Mouse (Mus musculus): ENCODE measurements around the gene Micu1.
A peak's percentile ranks its signal among the peaks of the same experiment; 100 is the strongest.

Micu1 gene

GRCm38 (mm10) chr10:59780698-59781097 lies 78.4 kb downstream of the Micu1 start:
- DNase-seq, result no peak

DNA sequence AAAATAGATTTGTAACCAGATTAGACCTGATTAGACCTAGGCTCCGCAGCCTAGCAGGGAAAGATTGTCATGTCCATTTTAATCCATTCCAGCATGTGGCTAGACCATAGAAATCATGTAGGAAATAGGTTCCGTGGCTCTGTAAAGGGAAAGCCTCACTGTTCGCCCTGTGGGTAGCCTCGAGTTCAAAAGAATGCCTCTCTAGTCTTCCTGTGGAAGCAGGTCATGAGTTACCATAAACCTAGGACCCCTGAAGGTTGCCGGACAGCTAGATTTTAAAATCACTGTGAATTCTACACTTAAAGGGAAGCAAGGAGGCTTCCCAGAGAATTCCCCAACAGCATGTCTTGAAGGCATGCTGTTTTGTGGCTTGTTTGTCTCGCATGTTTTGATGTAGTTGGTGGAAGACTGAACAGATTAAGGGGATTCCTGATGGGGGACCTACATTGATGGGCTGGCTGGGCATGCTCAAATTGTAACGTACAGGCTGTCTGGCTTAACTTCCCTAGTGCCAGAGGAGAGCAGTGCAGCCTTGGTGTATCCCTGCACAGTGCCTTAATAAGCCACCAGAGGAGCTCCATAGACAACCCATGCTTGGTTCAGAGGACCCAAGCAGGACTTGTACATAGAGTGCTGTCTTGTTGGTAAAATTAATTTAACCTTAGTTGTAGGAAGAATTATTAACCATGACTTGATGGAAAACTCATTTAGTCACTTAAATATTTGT lies 79.1 kb downstream of the Micu1 start:
- no peak for DNase-seq

GRCm38 (mm10) chr10:59784731-59785685 lies 82.7 kb downstream of the Micu1 start:
- DNase-seq, result no peak

DNA sequence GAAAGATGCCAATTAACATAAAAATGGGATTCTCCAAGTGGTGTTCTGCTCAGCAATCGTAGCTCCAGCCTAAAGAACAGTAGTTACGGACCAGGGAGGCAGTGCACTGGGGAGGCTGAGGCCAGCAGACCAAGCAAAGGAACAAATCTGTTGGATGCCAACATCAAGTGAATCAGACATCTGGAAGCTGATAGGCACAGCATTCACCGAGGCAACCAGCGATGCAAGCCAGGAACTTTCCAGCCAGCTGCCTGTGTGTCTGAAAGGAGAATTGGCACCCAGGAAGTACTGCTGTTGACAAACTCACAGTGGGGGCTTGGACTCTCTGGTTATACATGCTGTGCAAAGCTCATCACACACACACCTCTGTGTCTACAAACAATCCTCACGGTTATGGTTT lies 84.0 kb downstream of the Micu1 start:
- no peak for DNase-seq

DNA sequence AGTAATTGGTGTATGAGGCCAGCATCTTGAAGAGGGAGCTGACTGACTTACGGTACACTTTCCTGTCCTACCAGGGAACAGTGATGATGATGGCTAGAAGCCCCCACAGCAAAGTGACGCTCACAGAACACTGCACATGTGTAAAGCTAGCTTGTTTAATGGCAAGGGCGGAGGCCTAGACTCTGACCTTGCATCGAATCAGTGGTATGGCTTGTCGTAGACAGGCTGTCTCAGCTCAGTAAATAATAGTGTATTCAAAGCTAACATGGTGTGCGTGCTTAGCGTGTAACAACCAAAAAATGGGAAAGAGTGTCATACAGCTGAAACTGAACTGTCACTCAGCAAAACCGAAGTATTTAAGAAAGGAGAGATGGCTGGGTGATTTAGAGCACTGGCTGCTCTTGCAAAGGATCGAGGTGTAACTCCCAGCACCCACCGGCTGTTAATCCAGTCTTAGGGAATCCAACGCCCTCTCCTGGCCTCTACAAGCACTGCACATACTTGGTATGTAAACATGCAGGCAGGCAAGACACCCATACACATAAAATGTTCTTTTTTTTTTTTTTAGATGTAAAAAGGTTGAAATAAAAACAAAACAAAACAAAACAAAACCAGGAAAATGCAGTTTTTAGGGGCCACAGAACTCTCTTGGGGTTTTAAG lies 85.0 kb downstream of the Micu1 start:
- DNase-seq, result no peak

DNA sequence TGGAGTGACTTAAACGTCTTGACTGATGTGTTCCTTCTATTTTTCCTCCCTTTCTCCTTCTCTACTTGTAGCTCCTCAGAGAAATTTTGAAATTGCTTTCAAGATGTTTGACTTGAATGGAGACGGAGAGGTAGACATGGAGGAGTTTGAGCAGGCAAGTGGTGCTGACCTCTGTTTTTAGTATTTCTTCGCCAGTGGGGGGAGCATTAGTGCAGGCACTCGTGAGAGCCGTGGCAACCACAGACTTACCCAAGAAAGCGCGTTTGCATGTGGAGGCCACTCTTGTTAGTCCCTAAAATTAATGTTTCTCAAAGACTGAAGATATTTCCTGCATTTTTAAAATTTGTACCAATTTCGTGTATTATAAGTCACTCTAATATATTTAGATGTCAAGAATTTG lies 85.6 kb downstream of the Micu1 start:
- DNase-seq, result no peak

- no peak for DNase-seq
Observed at GRCm38 (mm10) chr10:59790291-59790929, 88.1 kb downstream of the Micu1 start.

GRCm38 (mm10) chr10:59791896-59792295 lies 89.6 kb downstream of the Micu1 start:
- DNase-seq, result no peak

GRCm38 (mm10) chr10:59792575-59793176 lies 90.4 kb downstream of the Micu1 start:
- DNase-seq, result peak; percentile 70

DNA sequence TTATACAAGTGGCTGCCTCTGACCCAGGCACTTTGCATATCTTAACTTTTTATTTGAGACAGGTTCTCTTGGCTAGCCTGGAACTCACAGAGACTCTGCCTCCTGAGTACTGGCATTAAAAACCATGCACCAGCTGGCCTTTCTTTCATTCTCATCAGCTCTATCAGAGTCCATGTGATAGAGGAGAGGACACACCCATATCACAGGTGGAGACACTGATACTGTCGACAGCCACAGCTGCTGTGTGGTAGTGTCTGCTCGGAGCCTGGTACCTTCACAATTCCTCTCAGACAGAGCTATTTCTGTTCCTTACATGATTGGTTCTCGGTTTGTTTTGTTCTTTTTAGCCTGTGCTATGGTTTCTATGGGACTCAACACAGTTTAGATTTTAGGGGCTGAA lies 91.2 kb downstream of the Micu1 start:
- peak; percentile 32 for DNase-seq

GRCm38 (mm10) chr10:59795085-59795484 lies 92.8 kb downstream of the Micu1 start:
- DNase-seq, result no peak

DNA sequence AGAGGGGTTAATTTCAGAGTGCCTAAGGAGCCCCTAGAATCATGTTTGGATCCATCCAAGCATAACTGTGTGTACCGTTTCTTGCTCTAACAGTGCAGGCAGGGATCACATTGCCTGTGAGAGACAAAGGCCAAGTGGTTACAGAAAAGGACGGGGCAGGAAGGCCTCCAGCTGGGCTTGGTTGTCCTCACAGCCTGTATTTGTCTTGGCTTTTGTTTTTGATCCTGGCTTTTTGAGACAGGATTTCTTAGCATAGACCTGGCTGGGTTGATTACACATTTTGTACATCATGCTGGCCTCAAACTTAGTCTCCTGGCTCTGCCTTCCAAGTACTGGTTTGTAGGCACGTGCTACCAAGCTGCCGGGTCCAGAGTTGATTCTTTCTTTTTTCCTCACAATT lies 93.6 kb downstream of the Micu1 start:
- DNase-seq, result no peak

- DNase-seq, result no peak
Observed at GRCm38 (mm10) chr10:59798371-59798770, 96.1 kb downstream of the Micu1 start.

DNA sequence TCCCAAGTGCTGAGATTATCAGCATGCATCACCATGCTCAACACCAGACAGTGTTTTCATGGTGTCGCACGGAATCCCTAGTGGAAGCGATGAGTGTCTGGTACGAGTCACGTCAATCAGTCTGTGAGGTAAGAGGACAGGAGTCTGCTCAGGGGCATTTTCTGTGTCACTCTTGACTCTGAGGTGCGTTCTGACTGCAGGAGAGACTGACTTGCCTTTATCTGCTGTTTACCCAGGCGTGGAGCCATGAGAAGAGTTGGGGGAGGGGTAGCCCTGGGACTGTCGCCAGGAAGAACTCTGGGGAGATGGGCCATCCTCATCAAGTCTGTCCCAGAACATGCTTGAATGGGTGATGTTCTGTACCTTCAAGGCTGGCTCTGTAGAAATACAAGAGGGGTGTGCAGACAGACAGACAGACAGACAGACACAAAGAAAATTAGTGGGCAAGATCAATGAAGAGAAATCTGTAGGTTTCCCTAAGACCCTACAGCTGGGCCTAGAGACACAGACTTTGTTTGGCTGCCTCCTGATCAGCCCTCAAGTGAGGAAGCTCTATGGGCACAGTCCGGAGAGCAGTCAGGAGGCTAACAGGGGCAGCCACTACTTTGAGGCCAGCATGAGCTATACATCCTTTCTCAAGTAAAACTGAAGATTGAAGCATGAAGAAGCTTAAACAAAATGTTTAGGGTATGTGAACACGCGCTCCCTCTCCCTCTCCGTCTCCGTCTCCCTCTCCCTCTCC lies 97.2 kb downstream of the Micu1 start:
- DNase-seq, result no peak

DNA sequence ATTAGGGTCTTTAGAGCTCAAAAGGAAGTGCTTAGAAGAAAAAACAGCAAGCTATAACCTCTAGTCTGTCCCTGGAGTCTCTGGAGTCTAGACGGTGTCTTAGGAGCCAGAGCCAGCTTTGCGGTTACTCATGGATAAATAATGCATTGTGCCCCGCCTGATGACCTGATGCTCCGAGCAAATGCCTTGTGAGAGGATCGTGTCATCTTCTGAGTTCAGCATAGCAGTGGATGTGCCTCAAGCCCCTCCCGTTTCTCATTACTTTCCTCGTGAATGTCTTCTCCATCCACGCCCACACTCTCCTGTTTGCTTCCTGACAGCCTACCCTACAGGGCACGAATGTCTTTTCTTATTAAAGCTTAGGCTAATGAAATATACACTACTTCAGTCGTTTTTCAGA lies 97.9 kb downstream of the Micu1 start:
- no peak for DNase-seq

GRCm38 (mm10) chr10:59800826-59801501 lies 98.7 kb downstream of the Micu1 start:
- DNase-seq, result no peak

GRCm38 (mm10) chr10:59808677-59809076 lies 106.4 kb downstream of the Micu1 start:
- DNase-seq, result no peak

- DNase-seq, result no peak
Observed at GRCm38 (mm10) chr10:59809991-59810574, 107.8 kb downstream of the Micu1 start.

DNA sequence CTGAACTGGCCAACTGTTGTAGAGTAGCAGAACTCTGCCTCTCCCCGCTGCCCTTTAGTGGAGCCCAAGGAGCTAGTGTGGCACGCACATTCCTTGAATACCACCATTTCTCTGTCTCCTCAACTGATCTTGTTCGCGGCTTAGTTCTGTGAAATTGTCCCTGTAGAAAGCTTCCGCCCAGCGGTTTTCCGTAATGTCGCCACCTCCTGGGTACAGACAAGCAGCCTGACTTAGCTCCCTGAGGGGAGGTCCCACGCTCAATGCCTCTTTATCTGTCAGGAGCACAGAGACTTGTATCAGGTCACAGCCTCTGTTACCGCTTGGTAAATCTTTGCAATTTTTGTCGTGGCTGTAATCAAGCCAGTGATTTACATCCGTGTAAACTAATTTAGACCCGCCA lies 110.7 kb downstream of the Micu1 start:
- DNase-seq, result peak; percentile 32

DNA sequence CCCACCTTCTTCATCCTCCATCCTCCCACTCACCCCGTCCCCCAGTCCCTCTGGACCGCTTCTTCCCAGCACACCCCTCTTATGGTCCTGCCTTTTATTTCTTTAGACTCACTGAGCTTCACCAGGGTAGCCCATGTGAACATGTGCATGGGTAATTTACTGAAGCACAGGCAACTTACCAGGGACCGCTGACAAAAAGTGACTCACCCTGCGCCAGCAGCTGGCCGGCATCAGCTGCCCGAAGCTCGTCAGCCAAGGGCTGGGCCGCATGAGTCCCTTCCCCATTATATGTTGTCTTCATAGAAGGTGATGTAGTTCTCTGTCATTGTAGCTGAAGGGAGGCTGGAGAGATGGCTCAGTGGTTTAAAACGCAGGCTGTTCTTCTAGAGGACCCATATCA lies 111.5 kb downstream of the Micu1 start:
- no peak for DNase-seq

All from thymus, postnatal 4 days (tissue).